Mouse (Mus musculus) heart, adult 2 months (tissue): ENCODE measurements around the gene Gabrb1. TPM values are rescaled to one million over a fixed set of nuclear protein-coding genes. Genes with fewer than 3 reads are reported as not detected.

Experiments used
- DNase-seq, 2 experiments: peaks; one replicate each; pipeline ENCODE4 v3.0.0; 2021
- H3K27ac ChIP-seq: fragments of 200-600 bp; 2 replicates; pipeline ENCODE4 v1.8.1; 2022
- H3K27me3 ChIP-seq: fragments of 200-500 bp; 2 replicates; pipeline ENCODE4 v1.6.1; 2012; ENCODE audit warnings: mild to moderate bottlenecking, low read length, inconsistent platforms, mixed read lengths; ENCODE audit not compliant: control insufficient read depth, insufficient read depth
- H3K36me3 ChIP-seq: fragments of 200-500 bp; 2 replicates; pipeline ENCODE4 v1.6.1; 2012; ENCODE audit warnings: low read length, inconsistent platforms; ENCODE audit not compliant: control insufficient read depth, insufficient read depth
- H3K4me1 ChIP-seq: fragments of 200-500 bp; 2 replicates; pipeline ENCODE4 v1.6.1; 2011; ENCODE audit warnings: low read length; ENCODE audit not compliant: control insufficient read depth, insufficient read depth
- H3K4me3 ChIP-seq: fragments of 200-600 bp; 2 replicates; pipeline ENCODE4 v1.8.1; 2022
- H3K79me2 ChIP-seq: fragments of 200-500 bp; replicated peaks from 2 replicates; pipeline ENCODE4 v1.6.1; 2012; ENCODE audit warnings: mild to moderate bottlenecking, inconsistent platforms, low read length, moderate library complexity, mixed read lengths; ENCODE audit not compliant: control insufficient read depth, insufficient read depth
- H3K9ac ChIP-seq: fragments of 200-500 bp; 2 replicates; pipeline ENCODE4 v1.6.1; 2012; ENCODE audit warnings: low read depth, mild to moderate bottlenecking, control low read depth, inconsistent platforms, low read length, mixed read lengths
- CTCF ChIP-seq: fragments of 200-600 bp; IDR thresholded peaks from 2 replicates; pipeline ENCODE4 v1.8.1; 2022; ENCODE audit warnings: antibody characterized with exemption, mild to moderate bottlenecking, moderate library complexity
- EP300 ChIP-seq: fragments of 200-500 bp; IDR thresholded peaks from 2 replicates; pipeline ENCODE4 v1.6.1; 2011; ENCODE audit warnings: low read depth, low read length, control low read depth; ENCODE audit not compliant: insufficient read depth
- POLR2A ChIP-seq: fragments of 200-500 bp; IDR thresholded peaks from 2 replicates; pipeline ENCODE4 v1.6.1; 2011; ENCODE audit warnings: mild to moderate bottlenecking, low read depth, low read length, control low read depth; ENCODE audit not compliant: insufficient read depth
- WGBS: fragments of 180-500 bp; shearing (Covaris S2); methylation state at CpG from one replicate; pipeline ENCODE4 v1.1.7; 2018; 5-methylcytosine and 5-hydroxymethylcytosine counted together
- intact Hi-C: fragments of 180-260 bp; cut with DNase I; formaldehyde crosslinking; loops from one replicate; pipeline ENCODE4 v1.15.1; 2025
- polyA plus RNA-seq: library from polyadenylated mRNA; depleted of rRNA; stranded (reverse); fragments of >200 nt; gene quantifications from 2 replicates; pipeline ENCODE4 v1.2.3, GENCODE M21; 2012
- total RNA-seq, 2 experiments: library from RNA; stranded (reverse); gene quantifications; 2 replicates each; pipeline ENCODE4 v1.2.3; 2021

Gene Gabrb1
- total and polyA plus RNA-seq, 3 experiments, result not detected

GRCm38 (mm10) chr5:72167594-72168284, 509.8 kb downstream of the Gabrb1 start, which contains the start of gene Commd8:
Commd8 (minus strand) TSS chr5:72168189.
- Histone ChIP-seq H3K27me3 (no peaks in the 10 kb centered on the region), H3K9ac (peak within 1 kb of the TSS; percentile 82), H3K4me3 (peak within 1 kb of the TSS; percentile 99), H3K4me1 (peaks cover 2% of the 10 kb centered on the region), H3K36me3 (peaks cover 10% of the 10 kb centered on the region), H3K79me2 (peaks cover 1% of the 10 kb centered on the region; the same call in 1 of the 2 replicates), H3K27ac (peak within 1 kb of the TSS; percentile 92)
- intact Hi-C loops, result no loop called here
- TF ChIP-seq POLR2A, result peak; percentile 84
- 0 out of 2 replicates have a peak, but pooled peaks have one; percentile 10 for TF ChIP-seq EP300
- TF ChIP-seq CTCF, result no peak
- WGBS, result under 1% methylated on average over 38 of the region's 38 CpGs
- peak; percentile 94 to 96 for DNase-seq

- Histone ChIP-seq H3K4me3 (peak overlapping the region; percentile 41; the same call in 1 of the 2 replicates), H3K9ac (no peak overlapping the region), H3K4me1 (peaks cover 3% of the 10 kb centered on the region), H3K79me2 (0 out of 2 replicates have a peak, but pooled peaks cover 1% of the 10 kb centered on the region), H3K27ac (peak overlapping the region; percentile 56; the same call in 1 of the 2 replicates), H3K36me3 (peaks cover 6% of the 10 kb centered on the region), H3K27me3 (no peaks in the 10 kb centered on the region)
- DNase-seq, result no peak
- TF ChIP-seq POLR2A (no peak), CTCF (no peak), EP300 (no peak)
- intact Hi-C loops, result no loop called here
- WGBS, result 0% methylated on average over 4 of the region's 4 CpGs
Observed at GRCm38 (mm10) chr5:72168285-72168621, 510.3 kb downstream of the Gabrb1 start.

DNA sequence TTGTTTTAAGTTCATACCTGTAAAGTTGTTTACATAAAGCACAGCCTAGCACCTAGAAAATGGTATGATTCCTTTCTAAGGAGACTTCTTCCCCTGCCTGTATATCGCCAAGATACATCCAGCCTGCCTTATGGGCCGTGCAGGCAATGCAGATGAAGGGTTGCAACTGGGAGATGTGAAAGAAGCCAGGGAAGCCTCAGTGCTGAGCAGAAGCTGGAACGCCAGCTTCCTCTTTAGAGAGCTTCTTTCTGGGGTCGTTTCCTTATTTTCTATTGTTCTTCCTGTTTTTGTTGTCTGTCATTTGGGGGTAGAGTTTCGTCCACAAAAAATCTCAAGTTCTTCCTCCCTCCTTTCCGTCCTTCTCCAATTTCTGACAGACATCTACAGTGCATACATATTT, 512.2 kb downstream of the Gabrb1 start:
- peaks cover 2% of the 10 kb centered on the region; the same call in 1 of the 2 replicates for H3K36me3 ChIP-seq
- peaks cover 3% of the 10 kb centered on the region for H3K4me1 ChIP-seq
- DNase-seq, result no peak
- H3K4me3 ChIP-seq, result no peak overlapping the region
- H3K27ac ChIP-seq, result no peak overlapping the region
- no peak for TF ChIP-seq POLR2A
- no peak for TF ChIP-seq CTCF
- no peak for TF ChIP-seq EP300
- no peaks in the 10 kb centered on the region for H3K27me3 ChIP-seq
- whole genome bisulfite sequencing, result 51% methylated on average over 6 of the region's 6 CpGs
- H3K79me2 ChIP-seq, result 0 out of 2 replicates have a peak, but pooled peaks cover 1% of the 10 kb centered on the region
- intact Hi-C loops, result loop anchor here (10.0 kb wide), 1 partner anchor 545 kb away; no protein-coding TSS in a partner anchor
- no peak overlapping the region for H3K9ac ChIP-seq

DNA sequence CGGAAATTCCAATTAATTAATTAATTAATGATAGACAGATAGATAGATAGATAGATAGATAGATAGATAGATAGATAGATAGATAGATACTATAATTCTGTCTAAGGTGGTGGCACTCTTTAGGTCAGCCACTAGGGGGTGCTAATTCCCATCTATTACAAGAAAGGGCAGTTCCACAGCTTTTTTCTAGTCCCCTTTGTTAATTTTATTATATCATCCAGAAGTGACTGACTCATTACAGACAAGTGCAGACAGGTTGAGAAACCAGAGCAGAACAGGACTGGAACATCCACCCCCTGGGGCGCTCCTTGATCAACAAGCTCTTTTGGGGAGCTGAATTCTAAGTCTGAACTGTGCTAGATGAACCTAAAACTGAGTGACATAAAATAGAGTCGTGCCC, 514.8 kb downstream of the Gabrb1 start:
- 37% methylated on average over 3 of the region's 3 CpGs for WGBS
- DNase-seq, result no peak
- no peak overlapping the region for H3K9ac ChIP-seq
- H3K36me3 ChIP-seq, result no peaks in the 10 kb centered on the region
- H3K27ac ChIP-seq, result no peak overlapping the region
- no peak for TF ChIP-seq EP300
- TF ChIP-seq CTCF, result peak; percentile 88
- TF ChIP-seq POLR2A, result no peak
- intact Hi-C loops, result loop anchor here (1.0 to 10.0 kb wide), 4 partner anchors 30 to 542 kb away; no protein-coding TSS in a partner anchor
- peaks cover 1% of the 10 kb centered on the region; the same call in 1 of the 2 replicates for H3K4me1 ChIP-seq
- H3K4me3 ChIP-seq, result no peak overlapping the region
- H3K79me2 ChIP-seq, result no peaks in the 10 kb centered on the region
- no peaks in the 10 kb centered on the region for H3K27me3 ChIP-seq

DNA sequence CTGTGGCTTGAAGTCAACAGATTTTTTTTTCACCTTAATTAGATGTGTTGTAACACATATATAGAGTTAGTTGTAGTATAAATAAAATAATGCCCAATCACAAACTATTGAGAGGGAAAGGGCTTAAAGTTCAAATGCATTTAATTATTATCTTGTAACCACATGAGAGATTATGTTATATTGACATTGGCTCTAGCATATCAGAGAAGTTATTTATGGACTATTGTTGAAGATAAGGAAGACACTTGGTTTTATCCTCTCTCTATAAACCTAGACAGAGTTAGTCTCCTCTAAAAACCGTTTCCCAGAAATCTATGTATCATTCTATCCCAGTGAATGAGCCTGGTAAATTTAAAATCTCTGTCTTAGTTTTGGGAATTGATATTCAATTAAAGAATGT, 515.6 kb downstream of the Gabrb1 start:
- no peaks in the 10 kb centered on the region for H3K27me3 ChIP-seq
- DNase-seq, result no peak
- WGBS, result 31% methylated on average over 1 of the region's 1 CpGs
- H3K4me1 ChIP-seq, result peaks cover 1% of the 10 kb centered on the region; the same call in 1 of the 2 replicates
- no peak overlapping the region for H3K4me3 ChIP-seq
- H3K27ac ChIP-seq, result no peak overlapping the region
- H3K36me3 ChIP-seq, result no peaks in the 10 kb centered on the region
- intact Hi-C loops, result loop anchor here (2.0 to 10.0 kb wide), 3 partner anchors 29 to 541 kb away; no protein-coding TSS in a partner anchor
- TF ChIP-seq EP300, result no peak
- no peak for TF ChIP-seq POLR2A
- no peak for TF ChIP-seq CTCF
- H3K79me2 ChIP-seq, result no peaks in the 10 kb centered on the region
- no peak overlapping the region for H3K9ac ChIP-seq

DNA sequence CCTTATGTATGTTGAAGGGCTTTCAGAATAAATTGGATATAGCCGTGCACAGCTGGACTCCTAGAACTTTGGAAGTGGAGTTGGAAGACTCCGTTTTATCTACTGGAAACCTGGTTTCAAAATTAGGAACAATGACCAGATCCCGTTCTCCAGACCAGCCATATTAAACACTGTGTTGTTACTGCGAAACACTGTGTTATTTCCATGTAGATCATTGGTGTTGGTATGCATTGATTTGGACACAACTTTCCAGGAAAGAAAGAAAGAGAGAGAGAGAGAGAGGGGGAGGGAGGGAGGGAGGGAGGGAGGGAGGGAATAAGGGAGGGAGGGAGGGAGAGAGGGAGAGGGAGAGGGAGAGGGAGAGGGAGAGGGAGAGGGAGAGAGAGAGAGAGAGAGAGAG, 517.1 kb downstream of the Gabrb1 start:
- H3K79me2 ChIP-seq, result no peaks in the 10 kb centered on the region
- H3K4me1 ChIP-seq, result peaks cover 1% of the 10 kb centered on the region; the same call in 1 of the 2 replicates
- H3K27ac ChIP-seq, result no peak overlapping the region
- intact Hi-C loops, result loop anchor here (10.0 kb wide), 1 partner anchor 540 kb away; no protein-coding TSS in a partner anchor
- no peaks in the 10 kb centered on the region for H3K36me3 ChIP-seq
- DNase-seq, result no peak
- no peak for TF ChIP-seq EP300
- no peak for TF ChIP-seq CTCF
- TF ChIP-seq POLR2A, result no peak
- H3K4me3 ChIP-seq, result no peak overlapping the region
- 82% methylated on average over 4 of the region's 4 CpGs for WGBS
- no peaks in the 10 kb centered on the region for H3K27me3 ChIP-seq
- H3K9ac ChIP-seq, result no peak overlapping the region
